Mouse (Mus musculus) splenic B cell, adult 2 months (primary cell): ENCODE results near the gene Adgrg1.

Experiments
- DNase-seq: peaks from one replicate; pipeline ENCODE4 v3.0.0-alpha.2; 2011; ENCODE audit warnings: low read depth, low spot score
- H3K27me3 ChIP-seq: 2 replicates; pipeline ENCODE4 v1.6.1; 2012; ENCODE audit warnings: mild to moderate bottlenecking, low read length, moderate library complexity, mixed read lengths; ENCODE audit not compliant: control insufficient read depth, poor library complexity, insufficient read depth, severe bottlenecking
- H3K36me3 ChIP-seq: 2 replicates; pipeline ENCODE4 v1.6.1; 2012; ENCODE audit warnings: mild to moderate bottlenecking, low read length, moderate library complexity, mixed read lengths; ENCODE audit not compliant: control insufficient read depth, poor library complexity, insufficient read depth, severe bottlenecking

Adgrg1 gene

GRCm38 (mm10) chr8:94996899-94997856 is 22.6 kb downstream of the Adgrg1 start:
- Histone ChIP-seq H3K36me3 (no peaks in the 10 kb centered on the region), H3K27me3 (no peaks in the 10 kb centered on the region)
- no peak for DNase-seq

GRCm38 (mm10) chr8:94997857-94998243 is 23.3 kb downstream of the Adgrg1 start:
- no peaks in the 10 kb centered on the region for H3K36me3 ChIP-seq
- DNase-seq, result no peak
- H3K27me3 ChIP-seq, result no peaks in the 10 kb centered on the region

- no peaks in the 10 kb centered on the region for H3K36me3 ChIP-seq
- DNase-seq, result no peak
- H3K27me3 ChIP-seq, result no peaks in the 10 kb centered on the region
These were observed 23.9 kb downstream of the Adgrg1 start for GRCm38 (mm10) chr8:94998431-94998830.

GRCm38 (mm10) chr8:94999004-94999403 is 24.5 kb downstream of the Adgrg1 start:
- Histone ChIP-seq H3K36me3 (no peaks in the 10 kb centered on the region), H3K27me3 (no peaks in the 10 kb centered on the region)
- DNase-seq, result no peak

- no peak for DNase-seq
- no peaks in the 10 kb centered on the region for H3K27me3 ChIP-seq
- H3K36me3 ChIP-seq, result no peaks in the 10 kb centered on the region
These were observed 25.4 kb downstream of the Adgrg1 start for GRCm38 (mm10) chr8:94999956-95000355.

GRCm38 (mm10) chr8:95000684-95001083 is 26.1 kb downstream of the Adgrg1 start:
- no peaks in the 10 kb centered on the region for H3K27me3 ChIP-seq
- H3K36me3 ChIP-seq, result no peaks in the 10 kb centered on the region
- DNase-seq, result peak; percentile 77

- Histone ChIP-seq H3K36me3 (no peaks in the 10 kb centered on the region), H3K27me3 (no peaks in the 10 kb centered on the region)
- DNase-seq, result no peak
These were observed 26.6 kb downstream of the Adgrg1 start for GRCm38 (mm10) chr8:95001165-95001564.

GRCm38 (mm10) chr8:95001655-95002054 is 27.1 kb downstream of the Adgrg1 start:
- Histone ChIP-seq H3K36me3 (no peaks in the 10 kb centered on the region), H3K27me3 (no peaks in the 10 kb centered on the region)
- DNase-seq, result peak; percentile 85

GRCm38 (mm10) chr8:95002089-95002655 is 27.6 kb downstream of the Adgrg1 start:
- no peaks in the 10 kb centered on the region for H3K36me3 ChIP-seq
- H3K27me3 ChIP-seq, result no peaks in the 10 kb centered on the region
- no peak for DNase-seq

- H3K36me3 ChIP-seq, result no peaks in the 10 kb centered on the region
- no peak for DNase-seq
- no peaks in the 10 kb centered on the region for H3K27me3 ChIP-seq
These were observed 37.9 kb downstream of the Adgrg1 start for GRCm38 (mm10) chr8:95012442-95012919.

- no peak for DNase-seq
- H3K36me3 ChIP-seq, result no peaks in the 10 kb centered on the region
- H3K27me3 ChIP-seq, result no peaks in the 10 kb centered on the region
These were observed 41.3 kb downstream of the Adgrg1 start for GRCm38 (mm10) chr8:95015866-95016265.

GRCm38 (mm10) chr8:95016684-95017083 is 42.1 kb downstream of the Adgrg1 start:
- no peaks in the 10 kb centered on the region for H3K36me3 ChIP-seq
- H3K27me3 ChIP-seq, result no peaks in the 10 kb centered on the region
- no peak for DNase-seq

GRCm38 (mm10) chr8:95017451-95017850 is 42.9 kb downstream of the Adgrg1 start, which contains the start of gene Adgrg3:
TSS of gene Adgrg3 (plus strand) at chr8:95017692.
- Histone ChIP-seq H3K36me3 (no peaks in the 10 kb centered on the region), H3K27me3 (no peaks in the 10 kb centered on the region)
- no peak for DNase-seq

GRCm38 (mm10) chr8:95017969-95018635 is 43.6 kb downstream of the Adgrg1 start:
- H3K36me3 ChIP-seq, result no peaks in the 10 kb centered on the region
- no peaks in the 10 kb centered on the region for H3K27me3 ChIP-seq
- DNase-seq, result no peak

GRCm38 (mm10) chr8:95020293-95020777 is 45.8 kb downstream of the Adgrg1 start:
- DNase-seq, result no peak
- Histone ChIP-seq H3K36me3 (no peaks in the 10 kb centered on the region), H3K27me3 (no peaks in the 10 kb centered on the region)
